Mouse (Mus musculus) cerebellum, adult 18-20 months (tissue): ENCODE measurements at regions not wholly inside any gene's neighbourhood (a gene's known extent, or its start where the extent isn't known, plus 50 kb on each side); places are given as distances from the start of the nearest gene placed in this dataset.

ENCODE experiments used
- DNase-seq, 2 experiments: peaks; one replicate each; pipeline ENCODE4 v3.0.0; 2021

- DNase-seq: no peak
These were observed 481.7 kb upstream of the Tenm4 start for GRCm38 (mm10) chr7:95689161-95689833.

- no peak for DNase-seq
These were observed 471.5 kb upstream of the Tenm4 start for GRCm38 (mm10) chr7:95699506-95699905.

DNA sequence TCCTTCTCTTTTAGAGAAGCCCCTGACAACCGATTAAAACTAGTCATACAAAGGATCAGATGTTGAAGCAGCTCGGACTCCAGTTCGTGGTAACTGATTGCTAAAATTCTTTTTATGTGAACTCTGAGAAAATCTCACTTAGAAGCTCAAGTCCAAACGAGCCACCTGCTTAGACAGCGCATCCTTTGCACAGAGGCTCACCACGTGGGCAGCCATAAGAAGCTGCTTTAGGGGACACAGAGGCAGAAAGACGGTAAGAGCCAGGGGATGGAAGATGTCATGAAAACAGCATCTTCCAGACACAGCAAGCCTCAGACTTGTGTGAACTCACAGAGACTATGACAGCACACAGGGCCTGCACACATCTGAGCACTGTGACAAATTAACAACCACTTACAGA is 461.0 kb upstream of the Tenm4 start:
- no peak for DNase-seq

DNA sequence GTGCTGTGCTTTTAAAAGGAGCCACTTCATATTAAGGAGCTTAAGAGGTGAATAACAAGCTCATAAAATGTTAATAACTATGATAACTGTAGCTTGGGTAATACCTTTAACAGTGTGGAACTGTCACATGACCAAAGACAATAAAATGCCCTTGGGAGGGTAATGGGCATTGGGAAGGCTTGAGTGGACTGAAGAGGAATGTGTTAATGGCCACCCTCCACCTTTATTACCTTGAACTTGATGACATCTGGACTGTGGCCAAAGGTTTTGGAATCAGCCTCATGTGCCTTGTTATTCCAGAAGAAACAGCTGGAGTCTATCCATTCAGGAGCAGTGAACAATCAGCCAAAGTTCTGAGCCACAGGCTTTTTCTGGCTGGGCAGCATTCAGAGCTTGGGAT is 451.0 kb upstream of the Tenm4 start:
- DNase-seq: no peak

GRCm38 (mm10) chr7:95725716-95726487 is 445.1 kb upstream of the Tenm4 start:
- DNase-seq: no peak

- DNase-seq: no peak
These were observed 437.2 kb upstream of the Tenm4 start for GRCm38 (mm10) chr7:95733807-95734206.

- no peak for DNase-seq
These were observed 436.5 kb upstream of the Tenm4 start for GRCm38 (mm10) chr7:95734587-95734986.

DNA sequence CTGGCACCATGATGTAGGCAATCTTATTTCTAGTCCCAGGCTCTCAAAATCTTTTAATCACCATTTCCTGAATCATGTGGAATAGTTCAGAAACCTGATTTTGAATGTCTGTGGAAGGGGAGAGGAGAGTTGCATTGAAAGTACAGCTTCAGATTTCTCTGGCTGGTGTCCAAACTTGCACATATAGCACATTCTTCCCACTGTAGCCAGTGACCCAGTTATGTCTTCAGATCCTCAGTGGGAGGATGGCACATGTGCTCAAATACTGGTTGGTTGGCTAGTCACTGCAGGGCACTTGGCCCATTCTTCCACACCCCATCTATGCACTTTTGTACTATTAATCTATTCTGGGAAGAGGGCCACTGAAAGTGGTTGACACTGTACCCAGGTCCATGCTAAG is 434.3 kb upstream of the Tenm4 start:
- no peak for DNase-seq

GRCm38 (mm10) chr7:95738725-95739245 is 432.3 kb upstream of the Tenm4 start:
- no peak for DNase-seq

- DNase-seq: no peak
These were observed 431.3 kb upstream of the Tenm4 start for GRCm38 (mm10) chr7:95739779-95740178.

- DNase-seq: no peak
These were observed 412.7 kb upstream of the Tenm4 start for GRCm38 (mm10) chr7:95758375-95758774.

DNA sequence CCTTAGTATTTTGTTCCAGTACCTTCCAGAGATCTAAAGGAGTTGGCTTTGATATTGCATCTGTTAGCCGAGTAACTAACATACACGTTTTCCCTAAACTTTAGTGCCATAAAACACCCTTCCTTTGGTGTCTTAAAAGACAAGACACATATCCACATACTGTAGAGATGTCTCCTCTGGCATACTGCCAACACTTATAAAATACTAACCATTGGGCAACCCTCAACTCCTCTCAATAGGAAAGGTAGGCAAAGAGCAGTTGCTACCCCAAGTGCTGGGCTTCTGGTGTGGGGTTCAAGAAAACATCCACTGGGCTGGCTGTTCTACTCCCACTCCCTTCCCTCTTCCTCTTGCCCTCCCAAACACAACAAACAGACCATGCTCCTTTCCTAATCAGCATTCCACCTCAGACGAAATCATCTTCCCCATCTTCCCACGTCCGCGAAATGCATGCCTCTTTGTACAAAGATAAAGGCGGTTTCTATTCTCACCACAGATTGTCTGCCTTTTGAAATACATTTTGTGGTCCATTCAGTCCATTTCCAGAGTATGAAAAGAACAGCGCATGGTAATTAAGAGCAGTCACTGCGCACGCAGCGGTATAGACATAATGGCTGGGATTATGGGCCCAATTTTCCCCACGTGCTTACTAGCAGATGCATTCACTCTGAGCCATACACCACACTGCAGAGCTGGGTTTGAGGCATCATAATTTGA is 409.9 kb upstream of the Tenm4 start:
- DNase-seq: no peak

GRCm38 (mm10) chr7:95766356-95767150 is 404.5 kb upstream of the Tenm4 start:
- no peak for DNase-seq

DNA sequence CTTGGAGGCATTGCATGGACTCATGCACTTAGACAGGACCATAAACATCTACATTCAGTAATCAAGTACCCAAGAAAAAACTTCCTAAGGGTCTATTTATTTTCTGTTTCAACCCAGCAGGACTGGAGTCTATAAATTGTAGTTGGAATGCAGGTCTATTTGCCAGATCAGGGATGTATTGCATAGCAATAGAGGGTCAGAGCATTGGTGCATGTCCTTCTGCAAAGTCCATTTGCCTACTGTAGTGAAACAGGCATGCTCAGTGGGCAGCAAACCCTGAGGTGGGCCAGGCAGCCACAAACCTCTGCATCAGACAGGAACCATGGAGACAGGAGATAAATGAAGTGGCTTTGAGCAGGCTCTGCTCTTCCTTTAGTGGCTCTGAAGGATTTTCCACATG is 386.5 kb upstream of the Tenm4 start:
- no peak for DNase-seq

DNA sequence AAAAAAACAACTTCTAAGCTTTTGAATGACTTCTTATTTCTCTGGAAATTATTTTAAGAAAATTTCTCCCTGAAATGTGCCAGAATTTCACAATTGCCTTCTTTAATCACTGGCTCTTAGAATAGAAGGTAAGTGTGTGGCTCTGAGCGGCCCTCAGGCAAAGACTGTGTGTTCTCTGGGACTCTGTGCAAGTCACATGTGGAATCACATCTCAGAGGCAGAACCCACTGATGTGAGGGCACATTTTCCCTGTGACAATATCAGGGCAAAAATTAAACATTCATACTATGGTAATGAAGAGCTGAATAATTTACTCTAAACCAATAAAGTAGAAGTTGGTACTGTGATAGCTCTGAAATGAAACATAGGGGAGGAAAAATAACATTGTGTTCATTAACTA is 383.5 kb upstream of the Tenm4 start:
- DNase-seq: no peak

- DNase-seq: no peak
These were observed 383.1 kb upstream of the Tenm4 start for GRCm38 (mm10) chr7:95787951-95788350.

DNA sequence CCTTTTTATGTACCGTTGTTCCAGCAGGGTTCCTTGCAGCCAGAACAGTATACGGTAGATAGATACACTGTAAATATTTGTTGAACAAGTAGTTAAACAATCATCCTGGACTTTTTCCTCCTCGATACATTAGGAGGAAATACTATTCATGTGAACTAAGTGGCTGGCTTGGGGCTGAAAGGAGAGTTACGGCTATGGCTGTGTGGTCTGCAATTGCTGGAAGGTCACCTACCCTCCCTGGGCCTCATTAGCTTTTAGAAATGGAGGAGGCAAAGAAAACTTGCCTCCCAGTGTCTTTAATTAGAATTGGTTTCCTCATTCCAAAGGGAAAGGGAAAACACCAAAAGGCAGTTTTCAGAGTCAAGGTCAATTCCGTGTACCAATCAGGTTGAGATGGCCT is 381.6 kb upstream of the Tenm4 start:
- no peak for DNase-seq

DNA sequence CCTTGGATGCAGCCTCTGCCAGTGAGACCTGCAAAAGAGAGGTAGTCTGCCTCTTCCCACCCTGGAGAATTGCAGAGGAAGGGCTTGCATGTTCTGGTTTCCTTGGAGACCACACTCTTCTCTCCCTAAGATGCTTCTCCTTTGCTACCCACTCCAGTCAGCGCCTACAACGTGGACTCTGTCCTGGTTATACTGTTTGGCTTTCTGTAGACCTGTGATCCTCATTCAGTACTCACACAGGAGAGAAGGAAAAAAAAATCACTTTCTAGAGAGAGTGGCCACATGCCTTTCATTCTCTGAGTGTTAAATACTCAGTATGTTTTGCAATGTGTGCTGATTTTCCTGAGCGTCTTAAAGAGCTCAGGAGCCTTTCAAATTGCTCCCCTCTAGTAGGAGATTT is 372.0 kb upstream of the Tenm4 start:
- no peak for DNase-seq

GRCm38 (mm10) chr7:95809626-95810025 is 361.4 kb upstream of the Tenm4 start:
- no peak for DNase-seq

- DNase-seq: no peak
These were observed 360.9 kb upstream of the Tenm4 start for GRCm38 (mm10) chr7:95810096-95810495.

GRCm38 (mm10) chr7:95814865-95815264 is 356.2 kb upstream of the Tenm4 start:
- no peak for DNase-seq

GRCm38 (mm10) chr7:95823539-95823938 is 347.5 kb upstream of the Tenm4 start:
- DNase-seq: no peak

DNA sequence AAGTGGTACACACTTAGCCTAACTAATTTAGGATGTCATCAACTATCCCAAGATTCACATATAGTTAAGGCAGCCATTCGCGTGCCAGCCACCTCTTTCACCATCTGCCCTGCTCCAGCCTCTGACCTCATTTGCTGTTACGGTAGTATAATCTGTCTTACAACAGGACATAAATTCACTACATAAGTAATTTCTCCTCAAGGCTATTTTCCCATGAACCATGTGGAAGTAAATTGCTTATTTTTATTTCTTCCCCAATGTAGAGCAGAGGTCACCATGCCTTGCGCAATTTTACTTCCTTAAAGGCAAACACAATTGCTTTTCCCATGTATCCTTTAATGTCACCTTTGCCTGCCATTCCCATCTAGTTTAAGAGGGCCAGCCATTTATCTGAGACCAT is 341.2 kb upstream of the Tenm4 start:
- DNase-seq: no peak
